Mouse (Mus musculus): Measurements from ENCODE around the gene Kif11.

DNA sequence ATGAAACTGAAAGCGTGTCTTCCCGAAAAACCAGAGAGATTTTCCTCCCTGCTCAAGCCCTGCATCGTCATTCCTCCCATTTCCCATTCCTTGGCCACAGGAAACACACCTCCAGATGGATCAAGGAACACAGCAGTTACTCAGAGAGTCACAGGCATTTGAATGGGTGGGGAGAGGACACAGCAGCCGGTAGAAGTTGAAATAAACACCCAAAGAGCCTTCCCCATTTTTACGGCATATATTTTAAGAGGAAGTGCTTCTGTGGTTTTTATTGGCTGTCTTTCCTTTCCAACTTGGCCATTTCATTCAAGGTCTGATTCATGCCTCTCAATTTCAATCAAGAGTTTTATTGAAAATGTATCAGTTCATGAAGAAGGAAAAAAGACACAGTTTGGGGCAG, 72.0 kb downstream of the Kif11 start:
- TF ChIP-seq GATA1 (IDR thresholded peaks at IDR 0.05; ENCODE audit: low read length) (no peak), TAL1 (IDR thresholded peaks at IDR 0.05; ENCODE audit: low read length) (no peak)

All from erythroblast, embryonic 14.5 days (primary cell).